Mouse (Mus musculus) heart, postnatal 0 days (tissue): ENCODE results near the gene Ccdc62. TPM values are rescaled to one million over a fixed set of nuclear protein-coding genes. Genes with fewer than 3 reads are reported as not detected.

Source experiments
- ATAC-seq: fragments of 200-750 bp; cut with Nextera tagmentation; 2 replicates; pipeline ENCODE4 v1.8.0; 2017; ENCODE audit warnings: low read depth, moderate number of reproducible peaks, moderate library complexity; ENCODE audit not compliant: insufficient read depth
- DNase-seq: peaks from one replicate; pipeline ENCODE4 v3.0.0-alpha.2; 2016; ENCODE audit warnings: low spot score
- H3K27ac ChIP-seq: fragments of 300-500 bp; sonication (generic); 2 replicates; pipeline ENCODE4 v1.5.1; 2014; ENCODE audit warnings: low read depth, mild to moderate bottlenecking
- H3K27me3 ChIP-seq: fragments of 300-500 bp; sonication (generic); 2 replicates; pipeline ENCODE4 v1.6.1; 2014; ENCODE audit warnings: low read length, mixed read lengths; ENCODE audit not compliant: control insufficient read depth, insufficient read depth
- H3K36me3 ChIP-seq: fragments of 300-500 bp; sonication (generic); replicated peaks from 2 replicates; pipeline ENCODE4 v1.6.1; 2014; ENCODE audit warnings: low read length, mixed read lengths; ENCODE audit not compliant: control insufficient read depth, insufficient read depth
- H3K4me1 ChIP-seq: fragments of 300-500 bp; sonication (generic); 2 replicates; pipeline ENCODE4 v1.6.1; 2014; ENCODE audit warnings: antibody characterized with exemption; ENCODE audit not compliant: control insufficient read depth, insufficient read depth
- H3K4me2 ChIP-seq: fragments of 300-500 bp; sonication (generic); 2 replicates; pipeline ENCODE4 v1.6.1; 2014; ENCODE audit warnings: low read depth, mild to moderate bottlenecking, low read length, moderate library complexity
- H3K4me3 ChIP-seq: fragments of 300-500 bp; sonication (generic); 2 replicates; pipeline ENCODE4 v1.5.1; 2014; ENCODE audit warnings: low read depth, low read length
- H3K9ac ChIP-seq: fragments of 300-500 bp; sonication (generic); replicated peaks from 2 replicates; pipeline ENCODE4 v1.6.1; 2014; ENCODE audit warnings: low read depth, low read length, mixed read lengths
- H3K9me3 ChIP-seq: fragments of 300-500 bp; sonication (generic); replicated peaks from 2 replicates; pipeline ENCODE4 v1.6.1; 2016; ENCODE audit warnings: low read length; ENCODE audit not compliant: control insufficient read depth
- CTCF ChIP-seq: IDR thresholded peaks from 2 replicates; pipeline ENCODE4 v1.5.1; 2016; ENCODE audit warnings: antibody characterized with exemption, control low read depth, low read depth
- EP300 ChIP-seq: IDR thresholded peaks from 2 replicates; pipeline ENCODE4 v1.6.1; 2016; ENCODE audit warnings: antibody characterized with exemption, low read depth
- WGBS: fragments of 180-500 bp; shearing (Covaris S2); extraction: QIAGEN DNeasy Blood & Tissue Kit; methylation state at CpG from one replicate; pipeline ENCODE4 v1.1.7; 2014; 5-methylcytosine and 5-hydroxymethylcytosine counted together
- polyA plus RNA-seq: library from polyadenylated mRNA; unstranded; fragments of >200 nt; fragmentation: Nextera tagmentation; extraction: Ambion mirVana; gene quantifications from 2 replicates; pipeline ENCODE4 v1.2.1, GENCODE M21; 2015
- total RNA-seq: library from RNA; depleted of rRNA; stranded (reverse); fragments of >200 nt; gene quantifications from 2 replicates; pipeline ENCODE4 v1.2.3, GENCODE M21; 2014; ENCODE audit warnings: low replicate concordance

The Ccdc62 gene
- total and polyA plus RNA-seq, 2 experiments from 2014 or later = 5.8 to 11.5 TPM

DNA sequence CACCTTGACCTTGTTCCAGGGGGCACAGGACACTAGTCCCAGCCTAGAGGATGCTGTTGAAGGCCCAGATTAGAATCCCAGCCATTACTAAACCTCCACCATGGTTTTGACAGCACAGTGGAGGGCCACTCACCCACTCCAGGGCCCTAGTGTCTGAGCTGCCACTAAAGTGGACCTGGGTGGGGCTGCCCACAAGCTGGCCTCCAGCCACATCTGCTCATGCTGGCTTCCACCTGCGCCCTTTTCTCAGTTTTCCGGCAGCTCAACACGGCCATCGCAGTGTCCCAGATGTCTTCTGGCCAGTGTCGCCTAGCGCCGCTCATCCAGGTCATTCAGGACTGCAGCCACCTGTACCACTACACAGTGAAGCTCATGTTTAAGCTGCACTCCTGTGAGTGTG lies 64.0 kb downstream of the Ccdc62 start:
- Histone ChIP-seq H3K9ac (no peak overlapping the region), H3K27me3 (no peaks in the 10 kb centered on the region), H3K4me1 (peaks cover 22% of the 10 kb centered on the region), H3K9me3 (no peaks in the 10 kb centered on the region), H3K36me3 (peaks cover 15% of the 10 kb centered on the region), H3K27ac (0 out of 2 replicates have a peak overlapping the region, but pooled peaks have one; percentile 79), H3K4me2 (no peak overlapping the region), H3K4me3 (no peak overlapping the region)
- WGBS = 87% methylated on average over 7 of the region's 7 CpGs
- DNase-seq (no peak), ATAC-seq (no peak)
- TF ChIP-seq EP300 (no peak), CTCF (no peak)

DNA sequence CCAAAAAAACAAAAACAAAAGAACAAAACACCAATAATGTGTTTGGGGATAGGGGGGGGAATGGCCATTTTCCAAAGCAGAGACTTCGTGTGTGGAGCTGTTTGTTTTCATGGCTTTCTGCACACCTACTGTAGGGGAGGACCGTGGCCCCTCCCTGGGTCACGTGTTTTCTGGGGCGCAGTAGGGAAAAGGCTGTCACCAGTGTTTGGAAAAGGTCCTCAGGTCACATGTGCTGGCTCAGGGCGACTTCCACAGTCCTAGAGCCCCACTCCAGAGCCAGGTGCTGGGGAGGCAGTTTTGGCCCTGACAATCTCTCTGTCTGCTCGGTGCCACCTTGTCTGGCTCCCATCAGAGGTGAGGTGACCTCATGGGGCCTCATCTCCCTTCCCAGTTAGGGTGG lies 64.9 kb downstream of the Ccdc62 start:
- H3K27me3 ChIP-seq = no peaks in the 10 kb centered on the region
- WGBS = 70% methylated on average over 6 of the region's 6 CpGs
- no peak overlapping the region for H3K27ac ChIP-seq
- no peaks in the 10 kb centered on the region for H3K9me3 ChIP-seq
- DNase-seq (no peak), ATAC-seq (no peak)
- H3K9ac ChIP-seq = no peak overlapping the region
- TF ChIP-seq EP300 (no peak), CTCF (no peak)
- H3K4me1 ChIP-seq = peaks cover 22% of the 10 kb centered on the region
- no peak overlapping the region for H3K4me3 ChIP-seq
- peaks cover 18% of the 10 kb centered on the region for H3K36me3 ChIP-seq
- H3K4me2 ChIP-seq = no peak overlapping the region

DNA sequence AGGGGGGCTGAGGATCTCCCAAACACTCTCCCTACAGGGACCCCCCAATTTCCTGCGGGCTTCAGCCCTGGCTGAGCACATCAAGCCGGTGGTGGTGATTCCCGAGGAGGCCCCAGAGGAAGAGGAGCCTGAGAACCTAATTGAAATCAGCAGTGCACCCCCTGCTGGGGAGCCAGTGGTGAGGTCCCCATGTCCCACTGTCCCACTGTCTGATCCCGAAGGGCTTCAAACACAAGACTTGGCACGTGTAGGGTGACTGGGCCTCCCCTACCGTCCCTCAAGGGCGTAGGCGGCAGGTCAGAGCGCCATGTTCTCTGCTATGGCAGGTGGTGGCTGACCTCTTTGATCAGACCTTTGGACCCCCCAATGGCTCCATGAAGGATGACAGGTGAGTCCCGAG lies 65.7 kb downstream of the Ccdc62 start:
- no peak overlapping the region for H3K27ac ChIP-seq
- TF ChIP-seq CTCF (peak; percentile 16; the same call in 1 of the 2 replicates), EP300 (no peak)
- peaks cover 18% of the 10 kb centered on the region for H3K4me1 ChIP-seq
- no peak overlapping the region for H3K9ac ChIP-seq
- H3K27me3 ChIP-seq = no peaks in the 10 kb centered on the region
- no peak overlapping the region for H3K4me2 ChIP-seq
- peaks cover 20% of the 10 kb centered on the region for H3K36me3 ChIP-seq
- DNase-seq (no peak), ATAC-seq (no peak)
- WGBS = 84% methylated on average over 10 of the region's 10 CpGs
- no peaks in the 10 kb centered on the region for H3K9me3 ChIP-seq
- H3K4me3 ChIP-seq = no peak overlapping the region

DNA sequence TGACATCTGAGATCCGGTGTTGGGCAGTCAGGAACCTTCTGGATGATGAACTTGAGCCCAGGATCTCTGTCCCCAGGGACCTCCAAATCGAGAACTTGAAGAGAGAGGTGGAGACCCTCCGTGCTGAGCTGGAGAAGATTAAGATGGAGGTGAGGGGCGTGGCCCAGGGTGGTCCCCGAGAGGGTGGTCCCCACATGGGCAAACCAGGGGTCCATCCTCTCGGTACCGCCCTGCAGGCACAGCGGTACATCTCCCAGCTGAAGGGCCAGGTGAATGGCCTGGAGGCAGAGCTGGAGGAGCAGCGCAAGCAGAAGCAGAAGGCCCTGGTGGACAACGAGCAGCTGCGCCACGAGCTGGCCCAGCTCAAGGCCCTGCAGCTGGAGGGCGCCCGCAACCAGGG lies 66.2 kb downstream of the Ccdc62 start:
- no peak overlapping the region for H3K27ac ChIP-seq
- WGBS = 93% methylated on average over 14 of the region's 14 CpGs
- no peak overlapping the region for H3K9ac ChIP-seq
- no peak overlapping the region for H3K4me3 ChIP-seq
- peaks cover 25% of the 10 kb centered on the region for H3K36me3 ChIP-seq
- no peak for ATAC-seq
- H3K27me3 ChIP-seq = no peaks in the 10 kb centered on the region
- no peak for TF ChIP-seq EP300
- no peak for TF ChIP-seq CTCF
- no peaks in the 10 kb centered on the region for H3K9me3 ChIP-seq
- no peak overlapping the region for H3K4me2 ChIP-seq
- H3K4me1 ChIP-seq = peaks cover 13% of the 10 kb centered on the region
- DNase-seq = no peak

DNA sequence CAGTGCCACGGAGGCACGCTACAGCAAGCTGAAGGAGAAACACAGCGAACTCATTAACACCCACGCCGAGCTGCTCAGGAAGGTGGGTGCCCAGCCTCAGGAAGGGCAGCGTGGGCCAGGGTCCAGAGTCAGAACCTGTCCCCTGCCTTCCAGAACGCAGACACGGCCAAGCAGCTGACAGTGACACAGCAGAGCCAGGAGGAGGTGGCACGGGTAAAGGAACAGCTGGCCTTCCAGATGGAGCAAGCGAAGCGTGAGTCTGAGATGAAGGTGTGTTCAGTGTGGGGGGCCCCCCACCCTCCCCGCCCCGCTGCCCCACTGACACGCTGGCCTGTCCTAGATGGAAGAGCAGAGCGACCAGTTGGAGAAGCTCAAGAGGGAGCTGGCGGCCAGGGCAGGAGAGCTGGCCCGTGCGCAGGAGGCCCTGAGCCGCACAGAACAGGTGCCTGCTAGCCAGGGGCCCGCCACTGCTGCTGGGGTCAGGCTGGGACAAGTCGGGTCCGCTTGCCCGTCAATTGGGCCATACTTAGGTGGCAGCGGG lies 66.8 kb downstream of the Ccdc62 start:
- Histone ChIP-seq H3K9ac (no peak overlapping the region), H3K27ac (no peak overlapping the region), H3K9me3 (no peaks in the 10 kb centered on the region), H3K4me3 (no peak overlapping the region), H3K4me1 (0 out of 2 replicates have a peak, but pooled peaks cover 7% of the 10 kb centered on the region), H3K4me2 (no peak overlapping the region), H3K36me3 (peaks cover 25% of the 10 kb centered on the region), H3K27me3 (no peaks in the 10 kb centered on the region)
- ATAC-seq (no peak), DNase-seq (no peak)
- 92% methylated on average over 24 of the region's 24 CpGs for WGBS
- no peak for TF ChIP-seq EP300
- TF ChIP-seq CTCF = no peak

DNA sequence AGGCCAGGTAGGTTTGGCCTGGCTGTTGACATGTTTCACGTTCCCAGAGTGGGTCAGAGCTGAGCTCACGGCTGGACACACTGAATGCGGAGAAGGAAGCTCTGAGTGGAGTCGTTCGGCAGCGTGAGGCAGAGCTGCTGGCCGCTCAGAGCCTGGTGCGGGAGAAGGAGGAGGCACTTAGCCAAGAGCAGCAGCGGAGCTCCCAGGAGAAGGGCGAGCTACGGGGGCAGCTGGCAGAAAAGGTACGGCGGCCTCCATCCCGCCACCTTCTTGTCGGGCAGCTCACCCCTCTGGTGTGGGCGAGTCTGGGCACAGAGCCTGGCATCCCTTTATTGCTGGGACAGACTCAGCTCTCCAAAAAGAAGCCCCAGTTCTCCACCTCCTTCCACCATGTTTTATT lies 67.3 kb downstream of the Ccdc62 start:
- WGBS = 54% methylated on average over 16 of the region's 16 CpGs
- DNase-seq = no peak
- Histone ChIP-seq H3K27me3 (no peaks in the 10 kb centered on the region), H3K9me3 (no peaks in the 10 kb centered on the region), H3K4me2 (no peak overlapping the region), H3K36me3 (peaks cover 25% of the 10 kb centered on the region), H3K4me1 (0 out of 2 replicates have a peak, but pooled peaks cover 6% of the 10 kb centered on the region), H3K27ac (no peak overlapping the region), H3K4me3 (no peak overlapping the region), H3K9ac (no peak overlapping the region)
- TF ChIP-seq CTCF (no peak), EP300 (no peak)
- ATAC-seq = no peak
